Mouse (Mus musculus) kidney, postnatal 10 days (tissue): ENCODE data around the gene Phf12.
A peak's percentile ranks its signal among the peaks of the same experiment; 100 is the strongest.

Experiments
- DNase-seq: peaks from one replicate; pipeline ENCODE4 v3.0.0; 2021; ENCODE audit warnings: mixed read lengths

Gene Phf12

DNA sequence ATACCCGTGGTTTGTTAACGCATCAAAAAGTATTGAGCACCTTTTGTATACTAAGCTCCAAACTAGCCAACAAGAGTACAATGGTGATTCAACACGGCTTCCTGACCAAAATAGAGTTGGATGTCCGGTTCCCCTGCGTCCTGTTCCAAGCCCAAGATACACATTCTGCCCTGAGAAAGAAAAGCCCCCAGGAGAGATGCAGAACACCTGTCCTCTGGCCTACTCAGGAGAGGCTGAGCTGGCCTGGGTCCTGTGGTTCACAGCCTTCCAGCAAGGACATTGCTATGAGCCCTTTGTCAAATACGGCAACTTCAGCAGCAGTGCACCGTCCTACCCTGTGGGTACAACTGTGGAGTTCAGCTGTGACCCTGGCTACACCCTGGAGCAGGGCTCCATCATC lies 9.0 kb upstream of the Phf12 start:
- no peak for DNase-seq

DNA sequence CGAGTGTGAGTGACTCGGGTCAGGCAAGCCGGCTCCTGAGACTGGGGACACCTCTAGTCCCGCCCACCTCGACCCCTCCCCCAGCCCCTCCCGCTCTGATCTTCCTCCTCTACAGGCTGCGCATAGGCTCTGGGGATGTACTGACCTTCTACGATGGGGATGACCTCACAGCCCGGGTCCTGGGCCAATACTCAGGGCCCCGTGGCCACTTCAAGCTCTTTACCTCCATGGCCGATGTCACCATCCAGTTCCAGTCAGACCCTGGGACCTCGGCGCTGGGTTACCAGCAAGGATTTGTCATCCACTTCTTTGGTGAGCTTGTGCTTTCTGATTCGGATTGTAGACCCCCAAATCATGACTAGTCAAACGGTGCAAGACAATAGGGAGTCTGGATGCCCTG lies 8.2 kb upstream of the Phf12 start:
- DNase-seq, result no peak

DNA sequence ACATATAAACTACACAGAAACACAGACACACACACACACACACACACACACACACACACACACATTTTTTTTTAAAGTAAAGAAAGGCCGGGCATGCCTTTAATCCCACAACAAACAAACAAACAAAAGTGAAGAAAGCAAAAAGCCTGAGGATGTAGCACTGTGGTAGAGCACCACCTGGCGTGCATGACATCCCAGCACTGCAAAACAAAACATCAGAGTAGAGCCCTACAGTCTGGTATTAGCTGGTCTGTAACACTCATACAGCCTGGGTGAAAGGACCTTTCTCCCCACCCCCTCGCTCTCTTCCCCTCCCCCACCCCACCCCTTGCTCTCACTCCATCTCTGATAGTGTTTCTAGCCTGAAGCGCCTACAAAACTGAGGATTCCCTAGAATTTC lies 6.7 kb upstream of the Phf12 start:
- DNase-seq, result no peak

DNA sequence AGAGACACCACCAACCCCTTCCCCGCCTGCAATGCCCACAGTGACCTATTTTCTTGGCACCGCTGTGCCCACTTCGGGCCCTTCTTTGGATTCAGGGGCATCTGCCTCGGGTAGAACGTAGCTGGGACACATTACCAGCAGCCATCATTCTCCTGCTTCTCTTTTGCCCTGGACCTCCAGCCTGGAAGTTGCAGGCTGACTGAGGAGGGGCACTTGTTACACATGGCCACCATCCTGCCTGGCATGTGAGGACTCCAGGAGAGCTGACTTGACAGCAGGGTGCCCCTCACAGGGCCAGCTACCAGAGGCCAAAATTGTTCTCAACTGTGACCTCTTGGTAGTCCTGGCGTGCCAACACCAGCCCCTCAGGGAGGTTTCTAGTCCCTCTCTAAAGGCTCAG lies 4.4 kb upstream of the Phf12 start:
- no peak for DNase-seq

DNA sequence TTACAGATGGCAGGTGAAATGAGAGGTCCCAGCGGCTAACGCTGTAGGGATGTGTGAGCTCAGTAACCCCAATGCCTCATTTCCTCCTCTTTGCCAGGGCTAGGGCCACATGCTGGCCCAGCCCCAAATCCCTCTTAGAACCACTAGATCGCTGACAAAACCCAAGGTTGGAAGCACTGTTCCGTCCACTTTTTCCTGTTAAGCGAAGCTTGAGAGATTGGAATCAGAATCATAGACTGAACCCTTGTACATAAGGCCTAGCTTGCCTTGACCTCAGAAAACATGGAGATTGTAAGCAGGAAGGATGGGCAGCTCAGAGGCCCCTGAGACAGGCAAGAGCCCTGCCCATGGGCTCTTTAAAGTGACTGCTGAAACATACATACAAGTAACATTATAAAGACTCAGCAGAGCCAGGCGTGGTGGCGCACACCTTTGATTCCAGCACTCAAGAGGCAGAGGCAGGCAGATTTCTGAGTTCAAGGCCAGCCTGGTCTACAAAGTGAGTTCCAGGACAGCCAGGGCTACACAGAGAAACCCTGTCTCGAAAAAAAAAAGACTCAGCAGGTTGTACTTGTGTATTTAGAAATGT lies 3.2 kb upstream of the Phf12 start:
- no peak for DNase-seq

DNA sequence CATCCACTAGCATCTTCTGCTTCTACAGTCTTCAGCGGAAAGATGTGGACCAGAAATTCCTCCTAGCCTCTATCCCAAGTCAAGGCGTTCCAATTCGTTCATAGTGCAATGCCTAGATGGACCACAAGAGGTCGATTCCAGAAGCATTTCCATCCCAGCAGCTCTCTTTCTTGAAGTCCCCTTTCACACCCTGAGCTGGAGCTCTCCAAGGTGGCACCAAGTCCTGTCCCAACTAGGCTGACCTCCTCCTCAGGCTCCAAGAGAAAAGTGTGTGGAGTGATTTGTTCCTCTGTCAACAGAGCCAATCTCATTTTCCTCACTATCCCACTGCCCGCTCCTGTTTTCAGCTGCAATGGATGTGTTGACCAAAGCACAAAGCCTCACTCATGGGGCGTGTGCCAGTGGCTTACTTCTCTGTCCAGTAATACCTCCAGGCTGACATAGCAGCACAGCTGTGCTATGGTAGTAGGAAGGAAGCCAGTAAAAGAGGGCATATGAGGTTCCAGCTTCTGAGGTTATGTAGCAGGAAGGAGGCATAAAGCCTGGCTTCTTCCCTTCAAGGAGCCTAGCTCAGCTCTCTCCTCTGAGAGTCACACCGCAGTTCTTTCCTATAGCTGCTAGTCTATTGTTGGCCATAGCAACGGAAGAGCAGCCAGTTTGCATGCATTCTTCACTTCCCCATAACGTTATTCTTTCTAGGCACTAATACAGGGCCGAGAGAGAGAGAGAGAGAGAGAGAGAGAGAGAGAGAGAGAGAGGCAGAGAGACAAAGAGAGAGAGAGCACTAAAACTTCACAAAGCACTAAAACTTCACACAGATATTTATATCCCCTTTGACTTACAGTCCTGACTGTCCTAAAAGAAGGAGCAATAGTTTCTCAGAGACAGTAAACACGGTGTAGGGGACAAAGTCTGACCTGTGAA lies 2.0 kb upstream of the Phf12 start:
- DNase-seq, result peak; percentile 78

DNA sequence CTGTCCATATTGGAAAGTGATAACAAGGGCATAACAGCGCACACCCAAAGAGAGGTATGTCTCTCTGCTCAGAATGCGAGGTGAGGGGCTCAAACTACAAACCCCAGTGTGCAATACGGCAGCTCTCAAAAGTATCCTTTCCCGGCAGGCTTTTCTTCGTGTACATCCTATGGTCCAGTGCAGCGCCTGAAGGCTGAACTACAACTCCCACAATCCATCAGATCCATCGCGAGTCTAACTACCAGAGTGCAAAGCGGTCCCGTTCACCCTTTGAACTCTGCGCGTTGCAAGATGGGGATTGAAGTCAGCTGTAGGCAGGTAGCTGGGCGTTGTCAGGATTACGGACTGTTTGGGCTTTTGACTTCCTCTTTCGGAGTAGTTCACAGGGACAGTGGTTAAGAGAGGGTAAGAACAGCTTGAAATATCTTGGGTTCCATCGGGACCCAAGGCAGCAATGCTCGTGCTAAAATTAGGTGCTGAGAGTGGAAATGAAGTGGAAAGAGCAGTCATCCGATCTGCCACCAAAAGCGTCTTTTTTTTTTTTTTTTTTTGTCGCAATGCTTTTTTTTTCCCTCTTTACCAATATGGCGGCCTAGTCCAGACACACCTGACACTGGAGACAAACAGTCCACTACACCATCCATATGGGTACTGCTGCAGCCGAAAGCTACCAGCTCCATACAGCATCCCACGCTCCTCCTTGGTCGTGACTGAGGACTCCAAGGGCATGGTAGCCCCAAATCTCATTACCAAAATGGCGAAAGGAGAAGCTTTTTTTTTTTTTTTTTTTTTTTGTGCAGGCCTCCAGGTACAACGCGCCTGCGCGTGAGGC lies 729 bp upstream of the Phf12 start:
- peak; percentile 96 for DNase-seq

DNA sequence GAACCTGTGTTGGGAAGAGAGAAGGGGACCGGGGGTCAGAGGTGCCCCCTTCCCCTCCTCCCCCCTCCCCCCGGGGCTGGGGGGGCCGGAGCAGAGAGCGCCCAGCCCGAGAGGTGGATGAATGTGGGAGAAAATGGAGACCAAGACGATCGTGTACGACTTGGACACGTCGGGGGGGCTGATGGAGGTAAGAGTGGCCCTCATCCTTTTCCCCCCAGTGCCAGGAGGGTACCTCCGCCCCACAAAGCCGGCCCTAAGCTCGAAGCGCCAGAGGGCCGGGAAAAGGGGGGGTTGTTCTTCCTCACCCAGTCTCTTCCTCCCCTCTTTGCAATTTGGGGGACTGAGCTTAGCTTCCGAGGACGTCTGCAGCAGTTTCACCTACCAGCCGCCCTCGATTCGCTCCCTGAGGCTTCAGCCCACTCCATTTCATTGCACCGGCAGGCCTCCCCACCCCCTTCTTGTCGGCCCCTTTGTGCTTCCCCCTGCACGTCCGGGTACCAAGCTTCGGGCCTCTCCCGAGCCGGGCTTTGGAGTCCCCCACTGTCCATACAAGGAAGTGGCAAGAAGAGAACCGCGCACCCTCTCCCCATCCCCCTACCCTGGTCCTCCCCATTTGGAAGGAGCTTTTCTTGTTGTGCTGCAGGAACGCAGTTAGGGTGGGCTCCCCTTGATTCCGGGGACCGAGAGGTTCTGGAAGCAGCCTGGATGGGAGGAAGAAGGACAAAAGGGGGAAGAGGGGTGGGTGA lies 810 bp downstream of the Phf12 start:
- DNase-seq, result peak; percentile 74

DNA sequence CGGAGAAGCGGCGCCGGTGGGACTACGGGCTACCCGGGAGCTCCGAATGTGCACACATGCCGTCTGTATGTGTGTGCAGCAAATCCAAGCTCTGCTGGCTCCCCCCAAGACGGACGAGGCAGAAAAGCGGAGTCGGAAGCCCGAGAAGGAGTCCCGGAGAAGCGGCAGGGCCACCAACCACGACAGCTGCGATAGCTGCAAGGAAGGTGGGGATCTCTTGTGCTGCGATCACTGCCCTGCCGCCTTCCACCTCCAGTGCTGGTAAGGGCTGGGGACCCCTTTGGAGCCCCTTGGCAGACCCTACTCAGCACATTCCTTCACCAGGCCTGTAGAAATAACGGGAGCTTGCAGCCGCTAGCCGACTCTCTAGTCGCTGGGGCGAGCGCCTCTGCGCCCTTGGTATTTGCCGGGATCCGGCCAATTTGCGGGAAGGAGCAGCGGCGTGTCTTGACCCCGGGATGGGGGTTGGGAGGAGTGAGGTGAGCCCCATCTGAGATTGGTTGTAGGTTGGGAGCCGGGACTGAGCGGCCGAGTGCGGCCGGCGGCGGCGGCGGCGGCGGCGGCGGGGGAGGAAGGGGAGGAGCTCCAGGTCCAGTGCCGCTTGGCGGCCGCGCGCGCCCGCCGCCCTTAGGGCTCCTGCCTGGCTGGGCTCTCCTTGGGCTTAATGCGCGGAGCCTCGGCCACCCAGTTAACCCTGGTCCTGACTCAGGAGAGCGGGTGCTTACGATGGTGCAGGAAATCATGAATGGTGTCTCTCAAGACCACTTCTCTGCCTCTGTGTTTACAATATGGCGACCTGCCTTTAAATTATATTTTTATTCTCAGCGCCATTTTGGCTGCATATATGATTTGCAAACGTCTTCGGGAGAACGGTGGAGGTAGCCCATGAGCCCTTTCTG lies 1.6 kb downstream of the Phf12 start:
- DNase-seq, result peak; percentile 85

DNA sequence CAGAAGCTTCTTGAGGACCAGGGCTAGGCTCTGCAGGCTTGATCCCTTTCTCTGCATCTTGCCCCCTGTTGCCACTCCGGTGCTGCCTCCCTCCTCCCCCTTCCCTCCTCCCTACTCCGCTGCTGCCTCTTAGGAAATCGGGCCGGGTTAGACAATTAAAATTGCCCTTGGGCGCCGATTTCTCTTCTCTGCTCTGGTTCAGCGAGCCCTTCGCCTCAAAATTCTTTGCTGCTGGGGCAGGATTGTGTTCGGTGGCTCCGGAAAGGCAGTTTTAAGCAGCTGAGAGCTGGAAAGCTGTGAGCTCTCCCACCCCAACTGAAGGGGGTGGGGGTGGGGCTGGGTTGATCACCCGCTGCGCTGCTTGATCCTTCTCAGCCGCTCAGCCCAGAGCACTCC lies 2.3 kb downstream of the Phf12 start:
- DNase-seq, result peak; percentile 73

DNA sequence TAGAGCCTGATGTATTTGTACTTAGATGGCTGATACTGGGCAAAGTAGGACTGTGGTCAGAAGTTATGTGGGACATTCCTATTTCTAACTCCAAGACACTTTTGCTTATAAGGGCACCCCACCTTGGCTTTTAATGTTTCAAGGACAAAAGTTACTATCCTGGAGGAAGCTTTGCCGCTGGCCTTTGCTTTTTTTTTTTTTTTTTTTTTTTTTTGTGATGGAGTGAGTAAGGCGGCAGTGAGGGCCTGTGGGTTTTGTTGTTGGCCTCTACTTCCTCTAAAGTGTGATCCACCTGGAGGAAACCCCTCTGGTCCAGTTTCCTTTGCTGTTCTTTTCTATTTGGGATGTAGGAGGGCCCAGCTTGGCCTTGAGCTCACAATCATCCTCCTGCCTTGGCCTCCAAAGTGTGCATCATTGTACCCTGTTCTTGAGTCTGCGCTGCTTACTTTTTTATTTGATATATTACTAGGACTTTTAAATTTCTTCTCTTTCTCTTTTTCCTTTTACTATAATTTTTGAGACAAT lies 3.0 kb downstream of the Phf12 start:
- DNase-seq, result no peak

DNA sequence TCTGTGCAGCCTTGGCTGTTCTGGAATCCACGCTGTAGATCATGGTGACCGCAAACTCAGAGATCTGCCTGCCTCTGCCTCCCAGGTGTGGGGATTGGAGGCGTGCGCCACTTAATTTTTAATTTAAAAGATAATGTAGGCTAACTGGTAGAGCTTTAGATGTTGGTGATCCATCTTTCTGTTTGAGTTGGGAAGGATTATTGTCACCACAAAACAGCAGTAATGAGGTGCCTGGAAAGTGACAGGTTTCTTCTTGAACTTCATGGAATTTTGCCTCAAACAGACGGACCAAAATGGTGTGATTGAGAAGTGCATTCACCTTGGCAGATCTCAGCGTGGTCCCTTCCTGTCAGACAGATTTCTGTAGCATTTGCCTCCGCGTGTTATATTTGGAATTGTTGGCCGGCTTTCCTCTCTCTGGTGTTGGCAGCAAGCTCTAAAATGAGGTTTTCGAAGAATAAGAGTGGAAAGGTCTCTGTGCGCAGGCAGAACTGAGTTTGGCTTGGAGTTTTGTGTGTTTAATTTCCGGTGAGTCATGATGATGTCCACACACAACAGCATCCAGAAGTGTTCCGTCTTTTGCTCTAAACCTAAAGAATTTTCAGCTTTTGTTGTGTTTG lies 6.6 kb downstream of the Phf12 start:
- no peak for DNase-seq

DNA sequence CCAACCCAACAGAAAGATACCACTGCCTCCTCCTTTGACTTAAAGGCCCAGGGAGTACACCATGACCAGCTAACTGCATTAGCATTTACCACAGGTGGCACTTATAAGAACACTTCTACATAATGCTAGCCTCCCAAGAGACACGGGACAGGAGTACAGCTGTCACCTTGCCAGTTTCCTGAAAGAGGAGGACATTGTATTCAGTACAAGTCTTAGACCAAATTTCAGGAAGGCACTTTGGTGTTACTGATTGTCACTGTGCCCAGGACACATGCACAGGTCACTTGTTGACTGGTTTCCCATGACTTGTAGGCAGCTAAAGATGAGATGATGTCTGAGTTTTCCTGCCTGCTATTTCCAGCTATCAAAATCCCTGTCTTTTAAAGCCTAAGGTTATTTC lies 13.0 kb downstream of the Phf12 start:
- no peak for DNase-seq

DNA sequence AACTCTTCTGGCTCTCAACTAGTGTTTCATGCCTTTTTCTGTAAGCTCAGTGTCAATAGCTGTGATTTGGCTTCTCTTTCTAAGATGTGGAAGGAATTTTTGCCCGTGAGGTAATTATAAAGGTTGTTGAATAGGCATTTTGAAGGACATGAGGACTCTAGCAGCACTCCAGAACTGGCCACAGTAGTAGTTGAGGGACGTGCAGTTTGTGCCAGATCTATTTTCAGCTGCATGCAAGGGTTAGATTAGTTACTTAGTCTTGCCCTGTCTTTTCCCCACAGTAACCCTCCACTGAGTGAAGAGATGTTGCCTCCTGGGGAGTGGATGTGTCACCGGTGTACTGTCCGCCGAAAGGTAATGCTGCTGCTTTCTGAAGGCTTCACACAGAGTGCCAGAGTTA lies 23.9 kb downstream of the Phf12 start:
- DNase-seq, result no peak

DNA sequence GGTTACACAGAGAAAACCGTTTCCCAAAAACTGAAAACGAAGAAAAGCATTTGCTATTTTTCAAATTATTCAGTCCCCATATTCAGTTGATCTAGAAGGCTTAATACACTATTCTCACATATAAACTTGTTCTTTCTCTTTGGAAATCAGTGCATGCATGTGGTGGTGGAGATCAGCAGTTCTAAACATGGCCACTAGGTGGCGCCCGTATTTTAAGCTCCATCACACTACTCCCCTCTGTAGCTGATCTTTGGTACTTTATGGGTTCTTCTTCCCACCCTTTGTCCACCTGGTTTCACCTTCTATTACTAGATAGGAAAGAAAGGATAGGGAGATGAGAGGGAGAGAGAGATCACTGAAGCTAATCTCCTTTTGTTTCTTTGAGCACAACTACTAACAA lies 37.1 kb downstream of the Phf12 start:
- peak; percentile 89 for DNase-seq

DNA sequence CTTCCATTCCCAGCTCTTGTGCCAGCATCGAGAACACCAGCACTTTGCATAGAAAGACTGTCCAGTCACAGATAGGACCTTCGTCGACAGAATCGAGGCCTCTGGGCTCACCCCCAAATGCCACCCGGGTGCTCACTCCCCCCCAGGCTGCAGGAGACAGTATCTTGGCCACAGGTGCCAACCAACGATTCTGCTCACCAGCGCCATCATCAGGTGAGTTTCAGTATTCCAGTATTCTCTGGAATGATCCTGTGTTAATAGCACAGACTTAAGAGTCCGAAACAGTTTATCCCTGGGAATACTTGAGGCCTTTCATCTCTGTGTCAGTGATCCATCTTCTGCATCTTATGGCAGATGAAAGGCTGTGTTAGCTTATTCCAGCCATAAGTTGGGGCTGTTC lies 41.1 kb downstream of the Phf12 start:
- DNase-seq, result peak; percentile 47

DNA sequence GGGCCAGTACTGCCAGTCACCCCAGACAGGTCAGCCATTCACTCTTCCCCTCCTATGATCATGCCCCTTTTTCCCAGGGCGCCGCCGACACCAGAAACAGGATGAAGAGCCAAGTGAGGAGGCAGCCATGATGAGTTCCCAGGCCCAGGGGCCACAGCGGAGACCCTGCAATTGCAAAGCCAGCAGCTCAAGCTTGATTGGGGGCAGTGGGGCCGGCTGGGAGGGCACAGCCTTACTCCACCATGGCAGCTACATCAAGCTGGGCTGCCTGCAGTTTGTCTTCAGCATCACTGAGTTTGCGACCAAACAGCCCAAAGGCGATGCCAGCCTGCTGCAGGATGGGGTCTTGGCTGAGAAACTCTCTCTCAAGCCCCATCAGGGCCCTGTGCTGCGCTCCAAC lies 46.7 kb downstream of the Phf12 start:
- no peak for DNase-seq

DNA sequence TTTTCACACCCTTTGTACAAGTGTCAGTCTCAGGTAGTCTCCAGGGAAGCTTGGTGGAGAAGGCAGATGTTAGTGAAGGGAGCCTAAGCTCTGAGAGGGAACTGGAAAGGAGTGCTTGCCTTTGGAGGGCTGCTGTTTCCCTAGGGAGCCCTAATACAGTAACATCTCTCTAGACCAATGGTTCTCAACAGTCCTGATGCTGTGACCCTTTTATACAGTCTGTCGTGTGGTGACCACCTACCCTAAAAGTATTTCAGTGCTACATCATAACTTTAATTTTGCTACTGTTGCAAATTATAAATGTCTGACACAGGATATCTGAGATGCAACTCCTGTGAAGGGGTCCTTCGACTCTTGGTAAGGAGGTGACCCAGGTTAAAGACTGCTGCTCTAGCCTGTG lies 48.0 kb downstream of the Phf12 start:
- no peak for DNase-seq

DNA sequence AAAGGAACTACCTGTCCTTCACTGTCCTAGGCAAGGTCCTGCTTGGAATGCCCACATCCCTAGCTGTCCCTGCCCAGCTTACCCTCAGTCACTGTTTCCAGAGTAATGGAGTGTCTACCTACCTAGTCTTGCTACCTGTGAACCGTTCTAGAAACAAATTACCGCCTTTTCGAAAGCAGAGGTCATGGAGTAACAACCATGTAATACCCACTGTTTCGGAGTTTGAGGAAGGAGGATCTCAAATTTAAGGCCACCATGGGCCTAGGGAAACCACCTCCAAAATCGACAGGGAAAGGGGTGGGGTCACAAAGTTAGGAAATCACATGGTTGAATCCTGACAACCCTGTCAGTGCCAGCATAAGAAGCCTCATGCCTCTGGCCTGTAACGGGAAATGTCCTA lies 48.8 kb downstream of the Phf12 start:
- DNase-seq, result no peak

DNA sequence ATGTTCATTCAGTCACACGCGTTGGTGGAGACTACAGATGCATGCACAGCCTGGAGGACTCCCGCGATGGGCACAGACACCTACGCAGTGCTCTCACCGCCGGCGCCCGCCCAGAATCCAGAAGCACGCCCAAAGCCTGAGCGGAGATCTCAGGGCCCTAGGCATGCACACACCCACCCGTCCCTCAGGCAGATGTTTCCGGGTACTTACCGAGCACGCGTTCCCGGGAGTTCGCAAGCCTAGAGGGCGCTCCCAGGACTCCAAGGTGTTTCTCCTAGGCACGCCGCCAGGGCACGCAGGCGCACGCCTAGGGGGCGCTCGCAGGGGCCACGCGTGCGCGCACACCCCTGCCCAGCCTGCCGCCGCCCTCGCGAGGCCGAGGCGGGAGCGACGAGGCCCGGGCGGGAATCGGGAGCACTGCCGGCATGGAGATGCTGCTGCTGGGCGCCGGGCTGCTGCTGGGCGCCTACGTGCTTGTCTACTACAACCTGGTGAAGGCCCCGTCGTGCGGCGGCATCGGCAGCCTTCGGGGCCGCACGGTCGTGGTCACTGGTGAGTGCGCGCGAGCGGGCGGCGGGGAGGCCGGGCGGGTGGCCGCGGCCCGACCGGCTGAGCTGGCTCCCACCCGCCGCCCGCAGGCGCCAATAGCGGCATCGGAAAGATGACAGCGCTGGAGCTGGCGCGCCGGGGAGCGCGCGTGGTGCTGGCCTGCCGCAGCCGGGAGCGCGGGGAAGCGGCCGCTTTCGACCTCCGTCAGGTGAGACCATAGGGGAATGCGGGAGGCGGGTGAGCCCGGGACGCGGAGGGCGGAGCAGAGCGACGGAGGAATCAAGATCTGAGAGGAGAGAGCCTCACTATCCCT lies 49.6 kb downstream of the Phf12 start, which contains the start of gene Dhrs13:
Gene Dhrs13, plus strand, starts transcription at position 334 of the 862 bp plus-strand sequence.
- peak; percentile 96 for DNase-seq
